Mouse (Mus musculus): Measurements from ENCODE around the gene Rcvrn.

GRCm38 (mm10) chr11:67721485-67721884 is 26.4 kb downstream of the Rcvrn start:
- TF ChIP-seq FLI1 (IDR thresholded peaks at IDR 0.05; ENCODE audit: low read length) (no peak), GATA1 (IDR thresholded peaks at IDR 0.05; ENCODE audit: borderline replicate concordance, low read length) (no peak)

Measured in megakaryocyte, embryonic 14.5 days (primary cell).